ENCODE assay signal across 19 mouse cellular contexts in genomic region chr13:95200817-95201216, GRCm38 (mm10). TPM values are rescaled to one million over a fixed set of nuclear protein-coding genes. Genes with fewer than 3 reads are reported as not detected.
DNase-seq lines count a peak whose midpoint lies in the region; ATAC-seq and TF ChIP-seq lines count a peak whose summit lies in the region.
"Had no signal": no experiment of that assay in that cellular context is flagged by ENCODE, and none has a peak within 500 bp of the region (broad histone marks: within the 10 kb centered on the region; RNA-seq: fewer than 3 reads in every experiment).

No protein-coding gene starts in this region.

- H3K27me3 ChIP-seq in forebrain, postnatal 0 days (ENCODE audit: insufficient read depth, low read length) = no peaks in the 10 kb centered on the region
- no peaks in the 10 kb centered on the region for H3K27me3 ChIP-seq in forebrain, embryonic 10.5 days (ENCODE audit: poor library complexity, severe bottlenecking)
- no peaks in the 10 kb centered on the region for H3K27me3 ChIP-seq in kidney, adult 2 months (replicated peaks; ENCODE audit: control insufficient read depth, insufficient read depth, low read length)
- H3K27me3 ChIP-seq: forebrain, embryonic 12.5 days; hindbrain, embryonic 12.5 days; hindbrain, embryonic 15.5 days had no signal

- 55% methylated on average over 8 of the region's 8 CpGs for WGBS in forebrain, postnatal 0 days
- 89% methylated on average over 8 of the region's 8 CpGs for WGBS in forebrain, embryonic 10.5 days
- WGBS in kidney, adult 2 months = 67% methylated on average over 8 of the region's 8 CpGs

- 0 out of 2 replicates have a peak, but pooled peaks cover 5% of the 10 kb centered on the region for H3K4me1 ChIP-seq in forebrain, postnatal 0 days (ENCODE audit: insufficient read depth)
- peaks cover 6% of the 10 kb centered on the region; the same call in 1 of the 2 replicates for H3K4me1 ChIP-seq in forebrain, embryonic 10.5 days
- H3K4me1 ChIP-seq in kidney, adult 2 months (ENCODE audit: control insufficient read depth, insufficient read depth, low read length) = 0 out of 2 replicates have a peak, but pooled peaks cover 4% of the 10 kb centered on the region

- TF ChIP-seq POLR2A in kidney, adult 2 months (IDR thresholded peaks at IDR 0.05; ENCODE audit: low read depth, low read length) = no peak
- TF ChIP-seq POLR2A in brain, embryonic 14.5 days (IDR thresholded peaks at IDR 0.05; ENCODE audit: borderline replicate concordance, extremely low read depth, insufficient read depth, insufficient read length, poor library complexity, severe bottlenecking) = no peak

- peak; percentile 40; the same call in 1 of the 2 replicates for ATAC-seq in forebrain, postnatal 0 days
- ATAC-seq: CD4-positive, CD25-positive, alpha-beta regulatory T cell, adult 4 months; intestine, postnatal 0 days had no signal

- no peak overlapping the region for H3K4me3 ChIP-seq in forebrain, postnatal 0 days (ENCODE audit: low read depth, low read length)
- no peak overlapping the region for H3K4me3 ChIP-seq in forebrain, embryonic 10.5 days
- H3K4me3 ChIP-seq in kidney, adult 2 months (ENCODE audit: insufficient read depth, low read depth, low read length) = no peak overlapping the region
- H3K4me3 ChIP-seq: forebrain, embryonic 12.5 days; hindbrain, embryonic 12.5 days; hindbrain, embryonic 15.5 days had no signal

- H3K9ac ChIP-seq in forebrain, postnatal 0 days = no peak overlapping the region
- H3K9ac ChIP-seq: forebrain, embryonic 12.5 days; hindbrain, embryonic 12.5 days; hindbrain, embryonic 15.5 days had no signal

- H3K4me2 ChIP-seq in forebrain, postnatal 0 days (ENCODE audit: low read depth) = no peak overlapping the region
- H3K4me2 ChIP-seq: forebrain, embryonic 12.5 days; heart, embryonic 11.5 days; hindbrain, embryonic 12.5 days; hindbrain, embryonic 15.5 days had no signal

- no peak for DNase-seq in forebrain, postnatal 0 days
- no peak for DNase-seq in forebrain, embryonic 10.5 days (ENCODE audit: extremely low spot score, low spot score)
- no peak for DNase-seq in kidney, adult 2 months
- no peak for DNase-seq in kidney, postnatal 14 days
- peak; percentile 35 for DNase-seq in brain, embryonic 14.5 days (ENCODE audit: low read depth)
- DNase-seq in testis, postnatal 14 days (ENCODE audit: low spot score) = no peak
- DNase-seq: adrenal gland, adult 2 months; adrenal gland, postnatal 14 days; cerebellum, adult 18-20 months; cerebellum, adult 9-10 months; cerebellum, postnatal 14 days; gastrocnemius, postnatal 25 days had no signal

- H3K27ac ChIP-seq in forebrain, postnatal 0 days (ENCODE audit: low read depth, low read length) = no peak overlapping the region
- H3K27ac ChIP-seq in forebrain, embryonic 10.5 days = no peak overlapping the region
- H3K27ac ChIP-seq in kidney, adult 2 months (ENCODE audit: insufficient read depth, low read depth, low read length) = 0 out of 2 replicates have a peak overlapping the region, but pooled peaks have one; percentile 5
- H3K27ac ChIP-seq: forebrain, embryonic 12.5 days; hindbrain, embryonic 12.5 days; hindbrain, embryonic 15.5 days had no signal

- H3K36me3 ChIP-seq in forebrain, postnatal 0 days (ENCODE audit: insufficient read depth) = no peaks in the 10 kb centered on the region
- H3K36me3 ChIP-seq in forebrain, embryonic 10.5 days (replicated peaks) = no peaks in the 10 kb centered on the region
- H3K36me3 ChIP-seq in kidney, adult 2 months (ENCODE audit: control insufficient read depth, insufficient read depth, low read length) = no peaks in the 10 kb centered on the region
- H3K36me3 ChIP-seq: forebrain, embryonic 12.5 days; hindbrain, embryonic 12.5 days; hindbrain, embryonic 15.5 days had no signal

- no peak for TF ChIP-seq CTCF in forebrain, postnatal 0 days (IDR thresholded peaks at IDR 0.05; ENCODE audit: low read depth)
- no peak for TF ChIP-seq CTCF in kidney, adult 2 months (conservative IDR thresholded peaks at IDR 0.05; ENCODE audit: insufficient read depth, insufficient read length, low read depth, low read length)
- no peak for TF ChIP-seq CTCF in brain, embryonic 14.5 days (IDR thresholded peaks at IDR 0.05; ENCODE audit: borderline replicate concordance, extremely low read depth, insufficient read depth, insufficient read length)

- H3K9me3 ChIP-seq in forebrain, postnatal 0 days (ENCODE audit: low read length) = no peaks in the 10 kb centered on the region
- no peaks in the 10 kb centered on the region for H3K9me3 ChIP-seq in forebrain, embryonic 10.5 days
- H3K9me3 ChIP-seq: forebrain, embryonic 12.5 days; hindbrain, embryonic 12.5 days; hindbrain, embryonic 15.5 days had no signal

RNA-seq across cellular contexts. Expression of gene Pde8b, which starts 49.3 kb away (rescaled TPM):
- 15.5 and 21.1 TPM in 2 replicates for total RNA-seq in forebrain, postnatal 0 days (2014; rRNA removed)
- 4.8 and 6.5 TPM in 2 replicates for polyA plus RNA-seq in forebrain, postnatal 0 days (2015; fragmentation: Nextera tagmentation; extraction: Ambion mirVana)
- 1.4 and 1.5 TPM in 2 replicates for polyA plus RNA-seq in forebrain, embryonic 10.5 days (2016; fragmentation: Nextera tagmentation; extraction: Ambion mirVana)
- 10.1 TPM in 2 replicates for polyA plus RNA-seq in kidney, adult 2 months (2012; rRNA removed)
- 4.5 and 6.2 TPM in 2 replicates for polyA plus RNA-seq in brain, embryonic 14.5 days (2012; rRNA removed)
- total RNA-seq: hematopoietic stem cell, adult 5-6 weeks had no signal
